Mouse (Mus musculus) midbrain, embryonic 10.5 days (tissue): Measurements from ENCODE around the gene Scarb2. TPM values are rescaled to one million over a fixed set of nuclear protein-coding genes. Genes with fewer than 3 reads are reported as not detected.

Source experiments
- DNase-seq: peaks from one replicate; pipeline ENCODE4 v3.0.0-alpha.2; 2017; ENCODE audit warnings: low spot score
- H3K27ac ChIP-seq: fragments of 300-500 bp; sonication (generic); replicated peaks from 2 replicates; pipeline ENCODE4 v1.5.1; 2016; ENCODE audit warnings: mild to moderate bottlenecking
- H3K27me3 ChIP-seq: fragments of 300-500 bp; sonication (generic); 2 replicates; pipeline ENCODE4 v1.6.1; 2016; ENCODE audit warnings: low read depth, mild to moderate bottlenecking; ENCODE audit not compliant: poor library complexity, severe bottlenecking
- H3K36me3 ChIP-seq: fragments of 300-500 bp; sonication (generic); 2 replicates; pipeline ENCODE4 v1.6.1; 2016; ENCODE audit warnings: mild to moderate bottlenecking, moderate library complexity
- H3K4me1 ChIP-seq: fragments of 300-500 bp; sonication (generic); 2 replicates; pipeline ENCODE4 v1.6.1; 2016
- H3K4me3 ChIP-seq: fragments of 300-500 bp; sonication (generic); 2 replicates; pipeline ENCODE4 v1.5.1; 2016; ENCODE audit warnings: mild to moderate bottlenecking, moderate library complexity
- H3K9me3 ChIP-seq: fragments of 300-500 bp; sonication (generic); replicated peaks from 2 replicates; pipeline ENCODE4 v1.6.1; 2016; ENCODE audit warnings: mild to moderate bottlenecking
- WGBS: fragments of 180-500 bp; shearing (Covaris S2); methylation state at CpG from one replicate; pipeline ENCODE4 v1.1.7; 2016; 5-methylcytosine and 5-hydroxymethylcytosine counted together
- polyA plus RNA-seq: library from polyadenylated mRNA; unstranded; fragments of >200 nt; fragmentation: Nextera tagmentation; extraction: Ambion mirVana; gene quantifications from 2 replicates; pipeline ENCODE4 v1.2.1, GENCODE M21; 2016

Gene Scarb2
- polyA plus RNA-seq, 1 experiment from 2014 or later: 9.3 TPM

DNA sequence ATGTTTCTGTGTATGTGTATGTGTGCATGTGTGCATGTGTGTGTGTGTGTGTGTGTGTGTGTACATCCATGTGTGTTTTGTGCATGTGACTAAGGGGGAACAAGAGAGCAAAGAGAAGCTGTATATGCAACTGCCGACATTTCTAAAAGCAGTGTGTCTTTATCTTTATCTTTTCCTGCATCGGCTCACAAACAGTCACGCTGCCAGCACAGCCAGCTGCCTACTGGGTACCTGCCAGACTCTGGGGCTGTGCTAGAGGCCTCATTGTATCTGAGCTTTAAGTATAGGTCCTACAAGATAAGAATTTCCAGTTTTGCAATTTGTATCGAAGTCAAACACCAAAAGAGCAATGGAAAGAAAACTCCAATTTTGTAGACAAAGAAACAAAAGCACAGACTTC is 17.1 kb downstream of the Scarb2 start:
- no peak overlapping the region for H3K27ac ChIP-seq
- peaks cover 23% of the 10 kb centered on the region for H3K36me3 ChIP-seq
- 0 out of 2 replicates have a peak, but pooled peaks cover 7% of the 10 kb centered on the region for H3K9me3 ChIP-seq
- H3K27me3 ChIP-seq: no peaks in the 10 kb centered on the region
- H3K4me3 ChIP-seq: no peak overlapping the region
- H3K4me1 ChIP-seq: peaks cover 11% of the 10 kb centered on the region; the same call in 1 of the 2 replicates
- no peak for DNase-seq
- WGBS: 86% methylated on average over 4 of the region's 4 CpGs

DNA sequence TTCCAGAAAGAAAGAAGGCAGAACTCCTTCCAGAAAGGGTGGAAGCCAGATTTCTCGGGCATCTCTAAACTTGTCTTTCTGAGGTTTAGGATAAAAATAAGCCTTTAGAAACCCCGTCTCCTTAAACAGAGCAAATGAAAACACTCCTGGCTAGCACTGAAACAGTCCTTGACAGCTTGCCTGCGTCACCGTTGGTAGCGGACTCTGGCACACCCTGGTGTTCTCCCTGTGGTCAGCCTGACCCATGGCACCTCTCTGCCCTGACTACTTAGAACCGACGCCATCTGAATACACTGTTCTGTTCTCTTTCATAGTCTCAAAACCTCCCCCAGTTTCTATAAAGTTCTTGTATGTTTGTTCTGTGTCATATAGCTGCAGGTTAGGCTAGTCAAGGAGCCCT is 17.7 kb downstream of the Scarb2 start:
- Histone ChIP-seq H3K27me3 (no peaks in the 10 kb centered on the region), H3K4me1 (peaks cover 6% of the 10 kb centered on the region; the same call in 1 of the 2 replicates), H3K9me3 (0 out of 2 replicates have a peak, but pooled peaks cover 7% of the 10 kb centered on the region), H3K4me3 (no peak overlapping the region), H3K36me3 (peaks cover 28% of the 10 kb centered on the region), H3K27ac (no peak overlapping the region)
- WGBS: 87% methylated on average over 7 of the region's 7 CpGs
- no peak for DNase-seq

DNA sequence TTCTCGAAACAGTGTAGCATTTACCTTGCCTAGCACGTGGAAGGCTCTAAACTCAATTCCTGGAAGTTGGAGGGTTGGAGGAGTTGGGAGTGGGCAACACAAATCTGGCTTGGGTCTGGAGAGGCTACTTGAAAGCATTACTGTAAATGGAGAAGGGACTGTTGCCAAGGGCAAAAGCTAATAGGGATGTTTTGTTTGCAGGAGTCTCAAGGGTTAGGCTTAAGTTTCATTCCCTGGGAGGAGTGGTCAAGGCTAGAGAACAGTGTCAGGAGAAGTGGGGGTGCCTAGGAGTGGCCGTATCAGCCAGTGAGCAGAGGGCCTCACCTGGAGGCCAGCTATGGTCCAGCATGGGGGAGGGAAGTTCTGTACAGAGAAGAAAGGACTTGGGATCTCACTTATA is 18.2 kb downstream of the Scarb2 start:
- Histone ChIP-seq H3K4me3 (no peak overlapping the region), H3K9me3 (0 out of 2 replicates have a peak, but pooled peaks cover 7% of the 10 kb centered on the region), H3K27me3 (no peaks in the 10 kb centered on the region), H3K36me3 (peaks cover 34% of the 10 kb centered on the region), H3K27ac (no peak overlapping the region), H3K4me1 (peaks cover 4% of the 10 kb centered on the region; the same call in 1 of the 2 replicates)
- DNase-seq: no peak
- WGBS: 71% methylated on average over 3 of the region's 3 CpGs

DNA sequence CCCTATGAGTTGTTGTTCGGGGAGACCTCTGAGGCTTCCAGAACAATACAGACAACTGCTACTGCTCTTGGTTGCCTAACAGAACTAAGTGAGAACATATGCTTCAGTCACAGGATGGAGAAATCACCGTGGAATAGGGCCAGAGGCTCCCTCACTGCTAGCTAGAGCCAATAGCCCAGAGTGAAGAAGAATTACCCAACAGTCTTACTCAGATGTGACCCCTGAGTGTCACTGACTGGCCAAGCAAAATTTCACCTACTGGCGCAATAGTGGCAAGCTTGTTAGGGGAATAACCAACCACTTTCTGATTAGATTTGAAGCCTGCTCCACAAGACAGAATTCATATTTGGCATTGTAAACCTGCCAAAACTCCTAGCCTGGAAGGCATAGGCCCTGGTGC is 19.9 kb downstream of the Scarb2 start:
- no peak for DNase-seq
- Histone ChIP-seq H3K27ac (no peak overlapping the region), H3K36me3 (peaks cover 50% of the 10 kb centered on the region), H3K4me3 (no peak overlapping the region), H3K27me3 (no peaks in the 10 kb centered on the region), H3K9me3 (peaks cover 12% of the 10 kb centered on the region; the same call in 1 of the 2 replicates), H3K4me1 (0 out of 2 replicates have a peak, but pooled peaks cover 3% of the 10 kb centered on the region)
- WGBS: 97% methylated on average over 3 of the region's 3 CpGs

DNA sequence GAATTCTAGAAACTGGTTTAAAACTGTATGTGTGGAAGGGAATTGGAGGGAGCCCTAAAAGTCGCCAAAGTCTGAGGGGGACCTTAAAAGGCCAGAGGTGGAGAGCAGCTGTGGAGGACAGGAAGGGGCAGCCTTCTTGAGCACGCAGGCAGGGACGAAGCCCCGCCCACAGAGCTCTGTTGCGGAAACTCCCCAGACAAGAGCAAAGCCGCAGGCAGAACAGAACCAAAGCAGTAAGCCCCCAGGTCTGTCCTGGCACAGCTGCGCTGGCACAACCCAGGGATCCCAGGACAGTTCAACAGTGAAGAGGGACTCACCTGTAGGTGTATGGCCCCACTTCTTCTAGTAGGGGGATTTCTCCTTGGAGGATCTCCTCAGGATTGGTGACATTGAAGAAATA is 21.8 kb downstream of the Scarb2 start:
- DNase-seq: no peak
- 57% methylated on average over 7 of the region's 7 CpGs for WGBS
- H3K27me3 ChIP-seq: no peaks in the 10 kb centered on the region
- no peak overlapping the region for H3K27ac ChIP-seq
- peaks cover 50% of the 10 kb centered on the region for H3K36me3 ChIP-seq
- H3K9me3 ChIP-seq: peaks cover 12% of the 10 kb centered on the region; the same call in 1 of the 2 replicates
- no peaks in the 10 kb centered on the region for H3K4me1 ChIP-seq
- no peak overlapping the region for H3K4me3 ChIP-seq

DNA sequence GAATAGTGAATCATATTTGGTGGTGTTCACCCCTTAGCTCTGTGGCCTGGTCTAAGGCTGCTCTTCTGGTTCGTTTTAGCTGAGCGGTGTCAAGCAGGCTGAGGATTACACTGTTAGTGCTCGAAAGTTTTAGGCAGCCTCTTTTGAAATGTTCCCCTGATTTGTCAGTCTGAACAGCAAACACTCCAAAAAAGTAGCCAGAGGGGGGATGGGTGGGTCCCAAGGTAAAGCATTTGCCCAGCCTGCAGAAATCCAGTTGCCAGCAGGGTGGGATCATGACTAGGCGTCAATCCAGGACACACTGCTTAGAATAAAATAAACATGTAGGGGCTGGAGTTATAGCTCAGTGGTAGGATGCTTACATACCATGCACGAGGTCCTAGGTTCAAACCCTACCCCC is 33.8 kb downstream of the Scarb2 start:
- H3K9me3 ChIP-seq: no peaks in the 10 kb centered on the region; the same call in 1 of the 2 replicates
- H3K36me3 ChIP-seq: peaks cover 24% of the 10 kb centered on the region
- DNase-seq: no peak
- H3K4me3 ChIP-seq: no peak overlapping the region
- H3K4me1 ChIP-seq: no peaks in the 10 kb centered on the region
- WGBS: 83% methylated on average over 5 of the region's 5 CpGs
- H3K27ac ChIP-seq: no peak overlapping the region
- H3K27me3 ChIP-seq: no peaks in the 10 kb centered on the region

DNA sequence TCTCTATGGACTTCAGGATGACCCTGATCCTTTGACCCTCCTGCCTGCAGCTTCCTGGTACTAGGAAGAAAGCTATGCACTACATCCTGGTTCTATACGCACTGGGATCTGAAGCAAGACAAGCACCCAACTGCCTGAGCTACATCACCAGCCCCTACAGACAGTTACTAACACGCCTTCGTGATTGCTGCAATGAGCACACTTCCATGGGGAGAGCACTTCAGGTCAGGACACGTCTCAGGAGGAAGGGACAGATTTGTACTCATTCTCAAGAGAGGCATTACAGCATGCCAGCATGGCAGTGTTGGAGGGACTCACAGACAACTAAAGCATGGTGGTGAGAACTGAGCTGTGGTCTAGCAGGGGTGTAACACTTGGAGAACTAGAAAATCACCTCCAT is 35.1 kb downstream of the Scarb2 start:
- Histone ChIP-seq H3K27me3 (no peaks in the 10 kb centered on the region), H3K36me3 (peaks cover 21% of the 10 kb centered on the region), H3K4me1 (no peaks in the 10 kb centered on the region), H3K4me3 (no peak overlapping the region), H3K27ac (no peak overlapping the region), H3K9me3 (no peaks in the 10 kb centered on the region)
- DNase-seq: no peak
- WGBS: 93% methylated on average over 4 of the region's 4 CpGs

DNA sequence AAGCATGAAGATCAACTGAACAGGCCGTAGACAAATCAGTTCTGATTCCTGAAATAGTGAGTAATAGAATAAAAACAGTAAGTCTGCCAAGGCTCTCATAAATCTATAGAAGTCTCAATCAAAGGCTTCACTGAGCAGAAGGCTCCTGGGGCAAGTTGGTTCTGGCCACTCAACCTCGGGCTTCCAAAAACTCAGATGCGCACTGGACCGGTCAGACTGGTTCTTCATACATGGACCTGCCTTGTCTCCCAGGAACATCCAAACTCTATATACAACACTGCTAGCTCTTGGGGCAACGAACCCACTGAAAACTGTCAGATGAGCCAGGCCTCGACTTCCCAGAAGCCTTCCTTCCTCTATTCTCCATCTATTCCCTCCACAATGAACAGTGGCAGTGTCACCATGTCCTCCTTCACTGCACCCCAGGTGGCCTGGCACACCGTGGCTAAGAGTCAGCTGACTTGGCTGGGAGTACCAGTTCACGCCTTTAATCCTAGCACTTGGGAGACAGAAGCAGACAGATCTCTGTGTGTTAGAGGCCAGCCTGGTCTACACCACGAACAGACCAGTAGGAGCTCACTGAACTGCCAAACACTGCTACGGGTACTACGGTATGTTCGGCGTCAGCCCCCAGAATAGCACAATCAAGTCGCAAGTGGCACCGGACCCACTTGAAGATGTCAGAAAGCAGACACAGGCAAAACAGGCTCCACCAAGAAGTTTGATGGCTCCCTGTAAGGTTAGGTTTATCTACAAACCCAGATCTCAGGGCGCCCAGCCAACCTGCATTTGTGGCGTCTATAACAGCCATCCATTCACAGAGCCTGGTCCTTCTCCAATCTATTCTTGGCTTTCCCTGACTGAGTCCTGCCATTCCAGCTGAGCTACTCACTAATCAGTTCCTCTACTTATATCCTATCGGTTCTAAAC is 37.2 kb downstream of the Scarb2 start:
- Histone ChIP-seq H3K9me3 (no peaks in the 10 kb centered on the region), H3K4me1 (no peaks in the 10 kb centered on the region), H3K36me3 (peaks cover 12% of the 10 kb centered on the region; the same call in 1 of the 2 replicates), H3K4me3 (no peak overlapping the region), H3K27me3 (no peaks in the 10 kb centered on the region), H3K27ac (no peak overlapping the region)
- 93% methylated on average over 18 of the region's 18 CpGs for WGBS
- no peak for DNase-seq

DNA sequence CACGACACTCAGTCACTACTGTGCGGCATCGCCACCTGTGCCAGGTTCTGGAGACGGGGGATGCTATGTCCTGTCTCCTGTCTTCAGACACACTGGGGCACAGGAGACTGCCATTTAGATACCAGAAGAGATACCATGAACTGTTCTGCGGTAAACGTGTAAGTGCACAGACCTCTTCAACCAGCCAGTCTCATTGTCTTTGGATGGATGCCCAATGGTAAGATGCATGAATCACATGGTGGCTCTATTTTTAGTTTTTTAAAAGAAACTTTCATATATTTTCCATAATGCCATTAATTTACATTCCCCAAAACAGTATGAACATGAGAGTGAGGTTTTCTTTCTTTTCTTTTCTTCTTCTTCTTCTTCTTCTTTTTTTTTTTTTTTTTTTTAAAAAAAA is 38.4 kb downstream of the Scarb2 start:
- Histone ChIP-seq H3K4me3 (no peak overlapping the region), H3K9me3 (no peaks in the 10 kb centered on the region), H3K27ac (no peak overlapping the region), H3K36me3 (peaks cover 12% of the 10 kb centered on the region; the same call in 1 of the 2 replicates), H3K27me3 (no peaks in the 10 kb centered on the region), H3K4me1 (no peaks in the 10 kb centered on the region)
- 93% methylated on average over 6 of the region's 6 CpGs for WGBS
- DNase-seq: no peak

DNA sequence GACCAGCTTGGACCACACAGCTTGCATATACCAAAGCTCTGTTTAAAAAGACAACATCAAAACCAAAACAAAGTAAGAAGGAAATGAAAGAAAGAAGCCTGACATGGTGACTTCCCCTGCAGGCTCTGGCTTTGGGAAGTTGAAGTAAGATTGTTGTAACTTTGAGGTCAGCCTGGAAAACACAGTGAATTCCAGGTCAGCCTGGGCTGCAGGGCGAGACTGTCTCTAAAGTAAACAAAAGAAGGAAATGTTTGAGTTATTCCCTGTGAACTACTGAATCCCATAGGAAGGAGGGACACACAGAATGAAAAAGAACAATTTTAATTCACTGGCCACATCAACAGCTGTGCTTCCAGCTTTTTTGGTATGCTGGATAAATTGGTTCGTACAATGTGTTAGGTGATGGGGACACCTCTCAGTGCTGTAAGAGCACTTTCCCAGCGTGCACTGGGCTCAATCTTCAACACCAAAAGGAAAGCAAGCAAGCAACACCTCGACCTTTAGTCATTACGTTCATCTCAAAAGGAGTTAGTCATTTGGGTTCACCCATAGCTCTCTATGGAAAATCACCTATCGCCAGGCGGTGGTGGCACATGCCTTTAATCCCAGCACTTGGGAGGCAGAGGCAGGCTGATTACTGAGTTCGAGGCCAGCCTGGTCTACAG is 39.4 kb downstream of the Scarb2 start:
- Histone ChIP-seq H3K27me3 (no peaks in the 10 kb centered on the region), H3K27ac (no peak overlapping the region), H3K36me3 (peaks cover 12% of the 10 kb centered on the region; the same call in 1 of the 2 replicates), H3K9me3 (no peaks in the 10 kb centered on the region), H3K4me3 (no peak overlapping the region), H3K4me1 (no peaks in the 10 kb centered on the region)
- WGBS: 79% methylated on average over 8 of the region's 8 CpGs
- DNase-seq: no peak

DNA sequence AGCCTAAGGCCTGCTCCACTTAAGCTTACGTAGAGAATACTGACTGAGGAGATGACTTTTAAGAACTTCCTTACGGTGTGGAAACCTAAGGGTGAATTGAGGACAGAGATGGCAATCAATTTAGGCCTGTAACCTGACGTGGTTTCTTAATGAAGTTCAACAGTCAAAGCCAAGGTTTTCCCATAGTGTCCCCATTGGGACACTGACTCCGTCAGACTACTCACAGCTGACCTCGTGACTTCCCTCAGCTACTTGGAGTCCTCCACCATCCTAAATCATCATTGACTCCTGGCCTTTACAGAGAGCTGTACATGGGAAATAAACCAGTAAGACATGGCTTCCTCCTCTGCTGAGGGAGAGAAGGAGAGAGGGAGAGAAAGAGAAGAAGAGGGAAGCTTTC is 41.1 kb downstream of the Scarb2 start:
- no peaks in the 10 kb centered on the region for H3K4me1 ChIP-seq
- WGBS: 88% methylated on average over 5 of the region's 5 CpGs
- H3K9me3 ChIP-seq: no peaks in the 10 kb centered on the region
- no peaks in the 10 kb centered on the region for H3K27me3 ChIP-seq
- no peak overlapping the region for H3K4me3 ChIP-seq
- H3K27ac ChIP-seq: no peak overlapping the region
- DNase-seq: no peak
- H3K36me3 ChIP-seq: peaks cover 7% of the 10 kb centered on the region

DNA sequence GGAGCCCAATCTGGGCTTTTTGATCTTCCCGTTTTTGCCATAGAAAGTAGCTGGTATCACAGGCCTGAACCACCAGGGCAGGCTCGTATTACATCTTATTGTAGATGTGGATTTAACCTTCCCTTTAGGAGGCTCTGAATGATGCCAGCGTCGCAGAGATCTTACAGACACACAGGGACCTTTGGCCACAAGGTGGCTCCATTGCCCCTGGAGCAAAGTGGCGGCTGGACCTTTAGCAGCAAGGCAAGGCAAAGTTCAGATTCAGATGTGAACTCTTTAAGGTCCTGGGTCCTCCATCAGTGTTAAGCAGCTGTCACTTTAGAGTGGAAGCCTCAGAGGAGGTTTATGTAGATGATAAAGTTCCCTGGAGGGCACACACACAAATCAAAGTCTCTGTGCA is 45.3 kb downstream of the Scarb2 start:
- H3K36me3 ChIP-seq: peaks cover 14% of the 10 kb centered on the region
- H3K4me1 ChIP-seq: no peaks in the 10 kb centered on the region
- WGBS: 21% methylated on average over 5 of the region's 5 CpGs
- H3K4me3 ChIP-seq: no peak overlapping the region
- H3K9me3 ChIP-seq: no peaks in the 10 kb centered on the region
- no peaks in the 10 kb centered on the region for H3K27me3 ChIP-seq
- H3K27ac ChIP-seq: no peak overlapping the region
- peak; percentile 46 for DNase-seq

DNA sequence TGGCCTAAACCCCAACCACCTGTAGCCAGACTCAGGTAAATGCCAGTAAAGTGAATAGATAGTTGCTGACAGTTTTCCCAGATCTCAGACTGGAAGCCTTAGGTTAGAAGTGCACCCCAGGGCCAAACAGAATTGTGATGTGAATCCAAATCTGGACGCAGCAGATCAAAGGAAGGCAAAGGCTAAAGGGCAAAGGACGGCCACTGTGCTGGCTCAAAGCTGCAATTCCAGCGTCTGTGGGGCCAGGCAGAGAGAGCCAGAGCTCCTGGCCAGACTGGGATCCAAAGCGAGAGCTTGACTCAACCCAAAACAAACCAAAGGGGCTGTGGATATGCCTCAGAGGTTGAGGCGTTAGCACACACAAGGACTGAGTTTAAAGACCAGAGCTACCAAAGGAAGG is 47.9 kb downstream of the Scarb2 start:
- Histone ChIP-seq H3K27ac (no peak overlapping the region), H3K9me3 (no peaks in the 10 kb centered on the region), H3K4me3 (no peak overlapping the region), H3K4me1 (no peaks in the 10 kb centered on the region), H3K36me3 (peaks cover 26% of the 10 kb centered on the region), H3K27me3 (no peaks in the 10 kb centered on the region)
- WGBS: 44% methylated on average over 5 of the region's 5 CpGs
- no peak for DNase-seq
